Mouse (Mus musculus): Measurements from ENCODE around the gene Aagab. TPM values are rescaled to one million over a fixed set of nuclear protein-coding genes. Genes with fewer than 3 reads are reported as not detected.
A peak's percentile ranks its signal among the peaks of the same experiment; 100 is the strongest.

Aagab gene
- total RNA-seq (2014; rRNA removed) (37.5 and 46.7 TPM in 2 replicates), polyA plus RNA-seq (2015; fragmentation: Nextera tagmentation; extraction: Ambion mirVana) (50.0 and 51.0 TPM in 2 replicates)

DNA sequence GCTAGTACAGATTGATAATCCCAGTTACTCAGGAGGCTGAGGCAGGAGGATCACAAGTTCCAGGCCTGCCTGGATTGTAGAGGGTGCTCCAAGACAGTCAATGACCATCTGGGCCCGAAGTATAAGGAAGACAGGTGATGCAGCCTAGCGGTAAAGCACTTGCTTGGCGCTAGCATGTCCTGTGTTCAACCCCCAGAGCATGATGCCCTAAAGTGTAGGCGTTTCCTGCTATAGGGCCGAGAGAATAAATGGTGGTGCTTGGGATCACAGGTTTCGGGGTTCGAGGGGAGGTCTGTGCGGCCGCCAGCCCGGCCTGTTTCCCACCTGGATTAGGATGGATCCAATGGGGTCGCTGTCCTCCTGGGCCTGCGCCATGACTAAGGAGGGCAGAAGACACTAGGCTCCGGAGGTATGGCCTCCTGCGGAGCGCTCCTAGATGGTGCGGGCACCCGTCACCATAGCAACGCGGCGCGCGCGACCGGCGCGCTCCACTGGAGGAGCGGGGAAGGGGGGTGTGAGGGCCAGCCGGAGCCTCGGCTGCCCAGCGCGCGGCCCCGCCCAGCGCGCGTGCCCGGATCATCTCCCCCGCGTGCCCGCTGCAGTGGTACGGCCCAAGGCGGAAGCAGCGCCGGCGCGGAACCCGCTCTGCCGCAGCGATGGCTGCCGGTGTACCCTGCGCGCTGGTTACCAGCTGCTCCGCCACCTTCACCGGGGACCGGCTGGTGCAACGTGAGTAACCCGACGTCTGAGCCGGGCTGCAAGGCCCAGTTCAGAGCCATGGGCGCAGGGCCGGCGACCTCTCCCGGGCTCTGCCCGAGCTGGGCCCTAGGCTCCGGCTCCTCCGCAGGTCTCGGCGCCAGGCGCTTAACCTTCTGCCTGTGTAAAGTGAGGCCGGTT lies at the start of gene Aagab, which contains the start of gene Iqch:
Aagab (plus strand) TSS at position 618 of the 897 bp plus-strand sequence.
Iqch (minus strand) TSS at position 451 of the 897 bp plus-strand sequence.
- H3K4me2 ChIP-seq (ENCODE audit: low read depth): peak within 1 kb of the TSS; percentile 62
- H3K4me1 ChIP-seq (ENCODE audit: insufficient read depth): no peaks in the 10 kb centered on the region
- DNase-seq: peak; percentile 98
- H3K27me3 ChIP-seq (ENCODE audit: insufficient read depth, low read length): no peaks in the 10 kb centered on the region
- H3K9ac ChIP-seq: peak within 1 kb of the TSS; percentile 82
- H3K27ac ChIP-seq (ENCODE audit: low read depth, low read length): peak within 1 kb of the TSS; percentile 64
- H3K9me3 ChIP-seq (ENCODE audit: low read length): no peaks in the 10 kb centered on the region
- ATAC-seq: peak; percentile 98
- H3K4me3 ChIP-seq (ENCODE audit: low read depth, low read length): peak within 1 kb of the TSS; percentile 94
- TF ChIP-seq CTCF (IDR thresholded peaks at IDR 0.05; ENCODE audit: low read depth): peak; percentile 36
- no peaks in the 10 kb centered on the region for H3K36me3 ChIP-seq (ENCODE audit: insufficient read depth)
- 5% methylated on average over 70 of the region's 70 CpGs for WGBS

DNA sequence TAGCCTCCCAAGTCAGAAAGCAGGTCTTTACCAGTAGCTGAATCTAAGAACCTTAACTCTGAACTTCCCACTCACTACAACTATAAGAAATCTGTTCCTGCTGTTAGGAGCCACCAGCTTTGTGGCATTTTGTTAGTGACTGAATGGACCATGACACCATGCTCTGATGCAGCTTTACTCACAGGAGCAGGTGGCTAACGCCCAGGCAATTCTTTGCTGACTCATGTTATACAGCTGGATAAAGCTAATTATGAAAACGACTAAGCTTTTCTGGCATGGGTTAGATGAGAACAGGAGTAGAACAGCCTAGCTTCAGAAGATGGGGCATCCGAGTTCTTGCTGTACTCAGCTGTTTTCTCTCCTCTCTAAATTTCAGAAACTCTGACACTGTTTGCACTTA lies 48.8 kb upstream of the Aagab start:
- WGBS: 68% methylated on average over 3 of the region's 3 CpGs
- H3K9ac ChIP-seq: no peak overlapping the region
- no peak for DNase-seq
- H3K9me3 ChIP-seq (ENCODE audit: low read length): no peaks in the 10 kb centered on the region
- H3K4me3 ChIP-seq (ENCODE audit: low read depth, low read length): no peak overlapping the region
- ATAC-seq: no peak
- H3K4me2 ChIP-seq (ENCODE audit: low read depth): no peak overlapping the region
- TF ChIP-seq CTCF (IDR thresholded peaks at IDR 0.05; ENCODE audit: low read depth): no peak
- no peaks in the 10 kb centered on the region for H3K27me3 ChIP-seq (ENCODE audit: insufficient read depth, low read length)
- H3K27ac ChIP-seq (ENCODE audit: low read depth, low read length): no peak overlapping the region
- H3K36me3 ChIP-seq (ENCODE audit: insufficient read depth): no peaks in the 10 kb centered on the region
- no peaks in the 10 kb centered on the region for H3K4me1 ChIP-seq (ENCODE audit: insufficient read depth)

DNA sequence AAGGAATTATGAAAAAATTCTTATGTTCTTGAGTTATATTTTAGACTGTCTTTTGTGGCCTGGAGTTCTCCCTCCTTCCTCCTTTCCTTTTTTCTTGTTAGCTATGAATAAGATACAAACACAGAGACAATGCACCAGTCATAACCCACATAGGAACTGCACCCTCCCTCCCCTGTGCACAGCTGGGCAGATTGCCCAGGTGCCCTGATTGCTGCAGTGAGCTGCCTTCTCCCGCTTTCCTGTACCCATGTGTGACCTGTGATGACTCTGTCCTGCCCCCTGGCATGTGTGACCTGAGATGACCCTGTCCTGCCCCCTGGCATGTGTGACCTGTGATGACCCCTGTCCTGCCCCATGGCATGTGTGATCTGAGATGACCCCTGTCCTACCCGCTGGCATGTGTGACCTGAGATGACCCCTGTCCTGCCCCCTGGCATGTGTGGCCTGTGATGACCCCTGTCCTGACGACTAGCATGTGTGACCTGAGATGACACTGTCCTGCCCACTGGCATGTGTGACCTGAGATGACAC lies 46.9 kb upstream of the Aagab start:
- Histone ChIP-seq H3K9ac (no peak overlapping the region), H3K27me3 (ENCODE audit: insufficient read depth, low read length) (no peaks in the 10 kb centered on the region), H3K27ac (ENCODE audit: low read depth, low read length) (no peak overlapping the region), H3K4me2 (ENCODE audit: low read depth) (no peak overlapping the region), H3K9me3 (ENCODE audit: low read length) (no peaks in the 10 kb centered on the region), H3K4me3 (ENCODE audit: low read depth, low read length) (no peak overlapping the region), H3K36me3 (ENCODE audit: insufficient read depth) (no peaks in the 10 kb centered on the region), H3K4me1 (ENCODE audit: insufficient read depth) (no peaks in the 10 kb centered on the region)
- DNase-seq (no peak), ATAC-seq (no peak)
- 71% methylated on average over 3 of the region's 3 CpGs for WGBS
- TF ChIP-seq CTCF (IDR thresholded peaks at IDR 0.05; ENCODE audit: low read depth): no peak

DNA sequence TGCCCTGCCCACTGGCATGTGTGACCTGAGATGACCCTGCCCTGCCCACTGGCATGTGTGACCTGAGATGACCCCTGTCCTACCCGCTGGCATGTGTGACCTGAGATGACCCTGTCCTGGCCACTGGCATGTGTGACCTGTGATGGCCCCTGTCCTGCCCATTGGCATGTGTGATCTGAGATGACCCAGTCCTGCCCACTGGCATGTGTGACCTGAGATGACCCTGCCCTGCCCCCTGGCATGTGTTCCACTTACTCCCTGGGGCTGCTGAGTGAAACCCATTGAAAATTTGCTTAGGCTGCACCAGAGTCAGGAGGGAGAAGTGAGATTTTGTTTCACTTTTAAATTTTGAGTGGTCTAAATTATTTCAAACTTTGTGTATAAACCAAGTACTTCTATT lies 46.1 kb upstream of the Aagab start:
- Histone ChIP-seq H3K4me3 (ENCODE audit: low read depth, low read length) (no peak overlapping the region), H3K4me2 (ENCODE audit: low read depth) (no peak overlapping the region), H3K27me3 (ENCODE audit: insufficient read depth, low read length) (no peaks in the 10 kb centered on the region), H3K9ac (no peak overlapping the region), H3K27ac (ENCODE audit: low read depth, low read length) (no peak overlapping the region), H3K4me1 (ENCODE audit: insufficient read depth) (no peaks in the 10 kb centered on the region), H3K36me3 (ENCODE audit: insufficient read depth) (no peaks in the 10 kb centered on the region), H3K9me3 (ENCODE audit: low read length) (no peaks in the 10 kb centered on the region)
- no peak for TF ChIP-seq CTCF (IDR thresholded peaks at IDR 0.05; ENCODE audit: low read depth)
- 100% methylated on average over 1 of the region's 1 CpGs for WGBS
- DNase-seq: no peak
- no peak for ATAC-seq

DNA sequence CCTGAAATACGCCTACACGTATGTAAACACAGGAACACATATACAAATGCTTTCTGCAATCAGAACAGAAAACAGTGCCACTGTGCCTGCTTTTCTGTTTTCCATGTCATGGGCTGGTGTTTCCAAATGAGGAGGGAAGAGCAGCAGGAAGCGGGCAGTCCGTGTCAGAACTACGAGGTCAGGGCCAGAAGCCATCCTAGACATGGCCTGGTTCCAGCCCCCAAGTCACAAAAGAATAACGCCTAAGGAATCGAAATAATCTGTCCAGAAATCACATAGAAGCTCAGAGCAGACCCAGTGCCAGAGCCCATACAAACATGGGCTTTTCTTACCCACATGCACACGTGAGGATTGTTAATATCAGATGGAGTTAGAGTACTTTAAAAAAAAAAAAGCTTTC lies 45.5 kb upstream of the Aagab start:
- DNase-seq: no peak
- Histone ChIP-seq H3K9ac (no peak overlapping the region), H3K27me3 (ENCODE audit: insufficient read depth, low read length) (no peaks in the 10 kb centered on the region), H3K27ac (ENCODE audit: low read depth, low read length) (no peak overlapping the region), H3K4me1 (ENCODE audit: insufficient read depth) (no peaks in the 10 kb centered on the region), H3K4me3 (ENCODE audit: low read depth, low read length) (no peak overlapping the region), H3K9me3 (ENCODE audit: low read length) (no peaks in the 10 kb centered on the region), H3K4me2 (ENCODE audit: low read depth) (no peak overlapping the region), H3K36me3 (ENCODE audit: insufficient read depth) (no peaks in the 10 kb centered on the region)
- WGBS: 82% methylated on average over 8 of the region's 8 CpGs
- ATAC-seq: no peak
- no peak for TF ChIP-seq CTCF (IDR thresholded peaks at IDR 0.05; ENCODE audit: low read depth)

DNA sequence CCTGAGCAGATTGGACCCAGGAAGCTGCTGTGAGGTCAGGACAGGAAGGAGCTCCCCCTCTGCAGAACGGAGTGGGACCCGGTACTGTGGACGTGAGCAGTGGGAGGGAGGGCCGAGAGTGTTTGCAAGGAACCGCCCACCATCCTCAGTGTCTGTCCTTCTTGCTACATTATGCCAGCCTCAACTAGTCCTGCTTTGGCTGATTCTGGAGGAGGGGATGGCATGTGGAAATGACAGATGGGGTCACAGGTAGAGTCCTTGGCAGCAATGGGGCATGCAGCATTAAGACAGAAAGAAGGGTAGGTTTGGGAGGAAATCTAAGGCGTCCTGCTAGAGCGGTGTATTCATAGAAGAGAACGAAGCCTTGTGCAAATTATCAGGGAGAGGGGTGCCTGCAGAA lies 40.5 kb upstream of the Aagab start:
- H3K27ac ChIP-seq (ENCODE audit: low read depth, low read length): no peak overlapping the region
- H3K27me3 ChIP-seq (ENCODE audit: insufficient read depth, low read length): no peaks in the 10 kb centered on the region
- DNase-seq (no peak), ATAC-seq (no peak)
- no peak overlapping the region for H3K4me3 ChIP-seq (ENCODE audit: low read depth, low read length)
- H3K4me1 ChIP-seq (ENCODE audit: insufficient read depth): no peaks in the 10 kb centered on the region
- no peaks in the 10 kb centered on the region for H3K36me3 ChIP-seq (ENCODE audit: insufficient read depth)
- TF ChIP-seq CTCF (IDR thresholded peaks at IDR 0.05; ENCODE audit: low read depth): no peak
- no peak overlapping the region for H3K9ac ChIP-seq
- WGBS: 46% methylated on average over 8 of the region's 8 CpGs
- H3K9me3 ChIP-seq (ENCODE audit: low read length): no peaks in the 10 kb centered on the region
- H3K4me2 ChIP-seq (ENCODE audit: low read depth): no peak overlapping the region

- TF ChIP-seq CTCF (IDR thresholded peaks at IDR 0.05; ENCODE audit: low read depth): no peak
- H3K9me3 ChIP-seq (ENCODE audit: low read length): no peaks in the 10 kb centered on the region
- H3K4me2 ChIP-seq (ENCODE audit: low read depth): no peak overlapping the region
- no peak overlapping the region for H3K9ac ChIP-seq
- H3K4me3 ChIP-seq (ENCODE audit: low read depth, low read length): no peak overlapping the region
- 86% methylated on average over 2 of the region's 2 CpGs for WGBS
- no peak overlapping the region for H3K27ac ChIP-seq (ENCODE audit: low read depth, low read length)
- DNase-seq (no peak), ATAC-seq (no peak)
- H3K4me1 ChIP-seq (ENCODE audit: insufficient read depth): no peaks in the 10 kb centered on the region
- H3K36me3 ChIP-seq (ENCODE audit: insufficient read depth): no peaks in the 10 kb centered on the region
- H3K27me3 ChIP-seq (ENCODE audit: insufficient read depth, low read length): no peaks in the 10 kb centered on the region
Observed at GRCm38 (mm10) chr9:63563436-63563835, 39.0 kb upstream of the Aagab start.

Data from forebrain, postnatal 0 days (tissue).